Mouse (Mus musculus): Measurements from ENCODE around the gene Phf1. TPM values are rescaled to one million over a fixed set of nuclear protein-coding genes. Genes with fewer than 3 reads are reported as not detected.

The Phf1 gene
- polyA plus RNA-seq, 1 experiment from 2014 or later = 8.2 TPM

- Histone ChIP-seq H3K27ac (peak overlapping the region; percentile 93), H3K4me3 (peak overlapping the region; percentile 75), H3K4me1 (replicated peaks) (peaks cover 97% of the 10 kb centered on the region), H3K9me3 (no peaks in the 10 kb centered on the region), H3K36me3 (peaks cover 15% of the 10 kb centered on the region; the same call in 1 of the 2 replicates), H3K27me3 (ENCODE audit: insufficient read depth, poor library complexity, severe bottlenecking) (peaks cover 18% of the 10 kb centered on the region)
- DNase-seq (ENCODE audit: low spot score) = peak; percentile 71
- WGBS = under 1% methylated on average over 54 of the region's 87 CpGs
Measured at GRCm38 (mm10) chr17:26948316-26949050, 15.6 kb downstream of the Phf1 start.

- 7% methylated on average over 13 of the region's 14 CpGs for WGBS
- Histone ChIP-seq H3K36me3 (peaks cover 19% of the 10 kb centered on the region; the same call in 1 of the 2 replicates), H3K4me3 (peak overlapping the region; percentile 75), H3K27me3 (ENCODE audit: insufficient read depth, poor library complexity, severe bottlenecking) (peaks cover 23% of the 10 kb centered on the region), H3K9me3 (no peaks in the 10 kb centered on the region), H3K4me1 (replicated peaks) (peaks cover 98% of the 10 kb centered on the region), H3K27ac (peak overlapping the region; percentile 93)
- DNase-seq (ENCODE audit: low spot score) = peak; percentile 49
Measured at GRCm38 (mm10) chr17:26949051-26949577, 16.3 kb downstream of the Phf1 start.

GRCm38 (mm10) chr17:26949866-26950265 lies 17.0 kb downstream of the Phf1 start:
- Histone ChIP-seq H3K36me3 (peaks cover 17% of the 10 kb centered on the region), H3K4me3 (peak overlapping the region; percentile 75), H3K4me1 (replicated peaks) (peaks cover 95% of the 10 kb centered on the region), H3K9me3 (no peaks in the 10 kb centered on the region), H3K27ac (peak overlapping the region; percentile 93), H3K27me3 (ENCODE audit: insufficient read depth, poor library complexity, severe bottlenecking) (peaks cover 23% of the 10 kb centered on the region)
- 33% methylated on average over 5 of the region's 5 CpGs for WGBS
- no peak for DNase-seq (ENCODE audit: low spot score)

- WGBS = 38% methylated on average over 7 of the region's 7 CpGs
- peaks cover 88% of the 10 kb centered on the region for H3K4me1 ChIP-seq (replicated peaks)
- DNase-seq (ENCODE audit: low spot score) = no peak
- H3K36me3 ChIP-seq = peaks cover 21% of the 10 kb centered on the region
- H3K4me3 ChIP-seq = peak overlapping the region; percentile 58
- H3K27ac ChIP-seq = peak overlapping the region; percentile 93
- peaks cover 23% of the 10 kb centered on the region for H3K27me3 ChIP-seq (ENCODE audit: insufficient read depth, poor library complexity, severe bottlenecking)
- no peaks in the 10 kb centered on the region for H3K9me3 ChIP-seq
Measured at GRCm38 (mm10) chr17:26950560-26951288, 17.9 kb downstream of the Phf1 start.

- DNase-seq (ENCODE audit: low spot score) = peak; percentile 91
- peaks cover 23% of the 10 kb centered on the region for H3K27me3 ChIP-seq (ENCODE audit: insufficient read depth, poor library complexity, severe bottlenecking)
- WGBS = 1% methylated on average over 11 of the region's 11 CpGs
- peak overlapping the region; percentile 58 for H3K4me3 ChIP-seq
- peaks cover 81% of the 10 kb centered on the region for H3K4me1 ChIP-seq (replicated peaks)
- H3K27ac ChIP-seq = peak overlapping the region; percentile 89
- peaks cover 28% of the 10 kb centered on the region for H3K36me3 ChIP-seq
- no peaks in the 10 kb centered on the region for H3K9me3 ChIP-seq
Measured at GRCm38 (mm10) chr17:26951406-26951805, 18.6 kb downstream of the Phf1 start.

- Histone ChIP-seq H3K27ac (peak overlapping the region; percentile 89), H3K9me3 (no peaks in the 10 kb centered on the region), H3K27me3 (ENCODE audit: insufficient read depth, poor library complexity, severe bottlenecking) (peaks cover 23% of the 10 kb centered on the region), H3K4me3 (peak overlapping the region; percentile 58), H3K4me1 (replicated peaks) (peaks cover 73% of the 10 kb centered on the region), H3K36me3 (peaks cover 36% of the 10 kb centered on the region)
- no peak for DNase-seq (ENCODE audit: low spot score)
- WGBS = 2% methylated on average over 23 of the region's 23 CpGs
Measured at GRCm38 (mm10) chr17:26951952-26952877, 19.4 kb downstream of the Phf1 start.

GRCm38 (mm10) chr17:26953201-26953600 lies 20.3 kb downstream of the Phf1 start:
- peak overlapping the region; percentile 58 for H3K4me3 ChIP-seq
- no peak for DNase-seq (ENCODE audit: low spot score)
- no peaks in the 10 kb centered on the region for H3K9me3 ChIP-seq
- H3K27me3 ChIP-seq (ENCODE audit: insufficient read depth, poor library complexity, severe bottlenecking) = peaks cover 23% of the 10 kb centered on the region
- WGBS = 18% methylated on average over 6 of the region's 6 CpGs
- H3K4me1 ChIP-seq (replicated peaks) = peaks cover 65% of the 10 kb centered on the region
- peaks cover 46% of the 10 kb centered on the region for H3K36me3 ChIP-seq
- peak overlapping the region; percentile 89 for H3K27ac ChIP-seq

- H3K9me3 ChIP-seq = no peaks in the 10 kb centered on the region
- WGBS = 20% methylated on average over 16 of the region's 16 CpGs
- peak overlapping the region; percentile 58 for H3K4me3 ChIP-seq
- peaks cover 60% of the 10 kb centered on the region for H3K4me1 ChIP-seq (replicated peaks)
- H3K27ac ChIP-seq = peak overlapping the region; percentile 89
- DNase-seq (ENCODE audit: low spot score) = no peak
- peaks cover 51% of the 10 kb centered on the region for H3K36me3 ChIP-seq
- H3K27me3 ChIP-seq (ENCODE audit: insufficient read depth, poor library complexity, severe bottlenecking) = peaks cover 23% of the 10 kb centered on the region
Measured at GRCm38 (mm10) chr17:26953726-26954125, 20.9 kb downstream of the Phf1 start.

- DNase-seq (ENCODE audit: low spot score) = no peak
- H3K4me3 ChIP-seq = no peak overlapping the region
- peaks cover 34% of the 10 kb centered on the region for H3K4me1 ChIP-seq (replicated peaks)
- peaks cover 19% of the 10 kb centered on the region for H3K27me3 ChIP-seq (ENCODE audit: insufficient read depth, poor library complexity, severe bottlenecking)
- WGBS = 87% methylated on average over 5 of the region's 5 CpGs
- H3K36me3 ChIP-seq = peaks cover 77% of the 10 kb centered on the region
- no peaks in the 10 kb centered on the region for H3K9me3 ChIP-seq
- no peak overlapping the region for H3K27ac ChIP-seq
Measured at GRCm38 (mm10) chr17:26956309-26956708, 23.5 kb downstream of the Phf1 start.

- H3K36me3 ChIP-seq = peaks cover 83% of the 10 kb centered on the region
- H3K9me3 ChIP-seq = no peaks in the 10 kb centered on the region
- H3K4me1 ChIP-seq (replicated peaks) = peaks cover 28% of the 10 kb centered on the region
- no peak overlapping the region for H3K27ac ChIP-seq
- H3K4me3 ChIP-seq = no peak overlapping the region
- DNase-seq (ENCODE audit: low spot score) = no peak
- peaks cover 19% of the 10 kb centered on the region for H3K27me3 ChIP-seq (ENCODE audit: insufficient read depth, poor library complexity, severe bottlenecking)
- 90% methylated on average over 18 of the region's 18 CpGs for WGBS
Measured at GRCm38 (mm10) chr17:26956895-26957294, 24.0 kb downstream of the Phf1 start.

- 92% methylated on average over 5 of the region's 5 CpGs for WGBS
Measured at GRCm38 (mm10) chr17:26957872-26958271, 25.0 kb downstream of the Phf1 start.

GRCm38 (mm10) chr17:26958880-26959279 lies 26.0 kb downstream of the Phf1 start:
- H3K36me3 ChIP-seq = peaks cover 94% of the 10 kb centered on the region

More at GRCm38 (mm10) chr17:26957872-26958271, 25.0 kb downstream of the Phf1 start:
- Histone ChIP-seq H3K27ac (no peak overlapping the region), H3K4me1 (replicated peaks) (peaks cover 18% of the 10 kb centered on the region), H3K9me3 (no peaks in the 10 kb centered on the region), H3K4me3 (no peak overlapping the region), H3K27me3 (ENCODE audit: insufficient read depth, poor library complexity, severe bottlenecking) (peaks cover 11% of the 10 kb centered on the region), H3K36me3 (peaks cover 92% of the 10 kb centered on the region)
- no peak for DNase-seq (ENCODE audit: low spot score)

More at GRCm38 (mm10) chr17:26958880-26959279, 26.0 kb downstream of the Phf1 start:
- Histone ChIP-seq H3K4me3 (no peak overlapping the region), H3K9me3 (no peaks in the 10 kb centered on the region), H3K4me1 (replicated peaks) (peaks cover 8% of the 10 kb centered on the region), H3K27ac (no peak overlapping the region), H3K27me3 (ENCODE audit: insufficient read depth, poor library complexity, severe bottlenecking) (peaks cover 1% of the 10 kb centered on the region; the same call in 1 of the 2 replicates)
- 64% methylated on average over 5 of the region's 5 CpGs for WGBS
- DNase-seq (ENCODE audit: low spot score) = no peak

All from hindbrain, embryonic 10.5 days (tissue).